25 mouse cellular contexts compared by ENCODE assay signal in genomic region chr1:107608942-107609341, GRCm38 (mm10).
"Had no signal": no experiment of that assay in that cellular context is flagged by ENCODE, and none has a peak within 500 bp of the region (broad histone marks: within the 10 kb centered on the region; RNA-seq: fewer than 3 reads in every experiment).

No protein-coding gene starts in this region.

- H3K9ac ChIP-seq: heart, embryonic 13.5 days; heart, embryonic 15.5 days; hindbrain, embryonic 13.5 days; hindbrain, embryonic 15.5 days; limb, embryonic 13.5 days; limb, embryonic 15.5 days; liver, embryonic 13.5 days; liver, embryonic 15.5 days had no signal

- H3K4me2 ChIP-seq: heart, embryonic 11.5 days; heart, embryonic 13.5 days; heart, embryonic 15.5 days; hindbrain, embryonic 13.5 days; hindbrain, embryonic 15.5 days; limb, embryonic 13.5 days; limb, embryonic 15.5 days; liver, embryonic 11.5 days; liver, embryonic 13.5 days; liver, embryonic 15.5 days had no signal

- H3K4me1 ChIP-seq: heart, embryonic 15.5 days; hindbrain, embryonic 13.5 days; hindbrain, embryonic 15.5 days; limb, embryonic 13.5 days; limb, embryonic 15.5 days; liver, embryonic 13.5 days; liver, embryonic 15.5 days had no signal

- H3K27me3 ChIP-seq: heart, embryonic 13.5 days; heart, embryonic 15.5 days; hindbrain, embryonic 13.5 days; hindbrain, embryonic 15.5 days; limb, embryonic 13.5 days; limb, embryonic 15.5 days; liver, embryonic 13.5 days; liver, embryonic 15.5 days had no signal

- H3K36me3 ChIP-seq: heart, embryonic 13.5 days; heart, embryonic 15.5 days; hindbrain, embryonic 13.5 days; hindbrain, embryonic 15.5 days; limb, embryonic 13.5 days; limb, embryonic 15.5 days; liver, embryonic 13.5 days; liver, embryonic 15.5 days had no signal

- DNase-seq: gastrocnemius, postnatal 14 days; gastrocnemius, postnatal 36 days; heart, adult 11 months; heart, adult 2 months; heart, postnatal 14 days; heart, postnatal 36 days; kidney, adult 18-20 months; kidney, adult 9 months; kidney, postnatal 14 days; layer of hippocampus, adult 9-11 months; layer of hippocampus, postnatal 36 days; left cerebral cortex, postnatal 4 days; liver, embryonic 13.5 days had no signal

- H3K9me3 ChIP-seq: heart, embryonic 13.5 days; heart, embryonic 15.5 days; hindbrain, embryonic 13.5 days; hindbrain, embryonic 15.5 days; limb, embryonic 13.5 days; limb, embryonic 15.5 days; liver, embryonic 13.5 days; liver, embryonic 15.5 days had no signal

- H3K27ac ChIP-seq: heart, adult 2 months; heart, embryonic 13.5 days; heart, embryonic 15.5 days; hindbrain, embryonic 13.5 days; hindbrain, embryonic 15.5 days; hindbrain, postnatal 0 days; kidney, postnatal 0 days; limb, embryonic 13.5 days; limb, embryonic 15.5 days; liver, embryonic 13.5 days; liver, embryonic 15.5 days had no signal

- H3K4me3 ChIP-seq: heart, adult 2 months; heart, embryonic 13.5 days; heart, embryonic 15.5 days; hindbrain, embryonic 13.5 days; hindbrain, embryonic 15.5 days; limb, embryonic 13.5 days; limb, embryonic 15.5 days; liver, embryonic 13.5 days; liver, embryonic 15.5 days had no signal

- ATAC-seq: hindbrain, postnatal 0 days; intestine, embryonic 16.5 days had no signal
